Mouse (Mus musculus) bone marrow, adult 2 months (tissue): ENCODE data around the gene Taf6l. TPM values are rescaled to one million over a fixed set of nuclear protein-coding genes. Genes with fewer than 3 reads are reported as not detected.

Experiments used
- H3K27ac ChIP-seq: fragments of 200-500 bp; 2 replicates; pipeline ENCODE4 v1.5.1; 2012; ENCODE audit warnings: low read depth, mild to moderate bottlenecking, control low read depth, inconsistent platforms, low read length; ENCODE audit not compliant: control insufficient read depth, poor library complexity, insufficient read depth
- H3K4me1 ChIP-seq: fragments of 200-500 bp; 2 replicates; pipeline ENCODE4 v1.6.1; 2011; ENCODE audit warnings: low read length; ENCODE audit not compliant: control insufficient read depth, insufficient read depth
- H3K4me3 ChIP-seq: fragments of 200-500 bp; replicated peaks from 2 replicates; pipeline ENCODE3; 2011; ENCODE audit warnings: mild to moderate bottlenecking, low read depth, low read length, control low read depth; ENCODE audit not compliant: control insufficient read depth
- CTCF ChIP-seq: fragments of 200-500 bp; IDR thresholded peaks from 2 replicates; pipeline ENCODE4 v1.5.1; 2011; ENCODE audit warnings: low read length, control low read depth; ENCODE audit not compliant: control insufficient read depth, insufficient read depth
- POLR2A ChIP-seq: fragments of 200-500 bp; IDR thresholded peaks from 2 replicates; pipeline ENCODE4 v1.6.1; 2011; ENCODE audit warnings: low read depth, mild to moderate bottlenecking, control low read depth, low read length, borderline replicate concordance; ENCODE audit not compliant: control insufficient read depth
- WGBS: fragments of 180-500 bp; shearing (Covaris S2); methylation state at CpG from one replicate; pipeline ENCODE4 v1.1.7; 2018; 5-methylcytosine and 5-hydroxymethylcytosine counted together
- polyA plus RNA-seq: library from polyadenylated mRNA; stranded (reverse); fragments of >200 nt; gene quantifications from 2 replicates; pipeline ENCODE4 v1.2.4, GENCODE M21; 2011; ENCODE audit warnings: low replicate concordance; ENCODE audit not compliant: missing spikeins, insufficient read depth, insufficient read length

Gene Taf6l
- polyA plus RNA-seq, 1 experiment: 14.7 TPM

GRCm38 (mm10) chr19:8774086-8774835 lies 12.0 kb downstream of the Taf6l start, which contains the start of gene Tmem179b:
Gene Tmem179b (minus strand): TSS chr19:8774467.
- peak within 1 kb of the TSS; percentile 98 for H3K27ac ChIP-seq
- TF ChIP-seq CTCF: peak; percentile 8; the same call in 1 of the 2 replicates
- peak; percentile 98 for TF ChIP-seq POLR2A
- WGBS: under 1% methylated on average over 68 of the region's 68 CpGs
- H3K4me1 ChIP-seq: peaks cover 9% of the 10 kb centered on the region; the same call in 1 of the 2 replicates
- H3K4me3 ChIP-seq: peak within 1 kb of the TSS; percentile 94

- WGBS: 29% methylated on average over 6 of the region's 6 CpGs
- peak overlapping the region; percentile 28 for H3K27ac ChIP-seq
- TF ChIP-seq POLR2A (no peak), CTCF (no peak)
- H3K4me1 ChIP-seq: peaks cover 9% of the 10 kb centered on the region; the same call in 1 of the 2 replicates
- H3K4me3 ChIP-seq: peak overlapping the region; percentile 94
These were observed 12.8 kb downstream of the Taf6l start for GRCm38 (mm10) chr19:8773409-8773808.

GRCm38 (mm10) chr19:8772996-8773395 lies 13.2 kb downstream of the Taf6l start:
- peak overlapping the region; percentile 94 for H3K4me3 ChIP-seq
- H3K4me1 ChIP-seq: peaks cover 9% of the 10 kb centered on the region; the same call in 1 of the 2 replicates
- TF ChIP-seq POLR2A (no peak), CTCF (no peak)
- WGBS: 47% methylated on average over 5 of the region's 5 CpGs
- peak overlapping the region; percentile 29 for H3K27ac ChIP-seq

GRCm38 (mm10) chr19:8770567-8771270 lies 15.5 kb downstream of the Taf6l start, which contains the start of gene Tmem223:
Gene Tmem223 (plus strand): TSS chr19:8770996.
- WGBS: 22% methylated on average over 29 of the region's 29 CpGs
- peak; percentile 93 for TF ChIP-seq POLR2A
- TF ChIP-seq CTCF: peak; percentile 11; the same call in 1 of the 2 replicates
- H3K27ac ChIP-seq: peak within 1 kb of the TSS; percentile 79

GRCm38 (mm10) chr19:8765562-8765961 lies 20.7 kb downstream of the Taf6l start:
- H3K27ac ChIP-seq: no peak overlapping the region
- no peaks in the 10 kb centered on the region for H3K4me1 ChIP-seq
- no peak overlapping the region for H3K4me3 ChIP-seq
- WGBS: 89% methylated on average over 9 of the region's 9 CpGs
- no peak for TF ChIP-seq CTCF
- no peak for TF ChIP-seq POLR2A

More at GRCm38 (mm10) chr19:8770567-8771270, 15.5 kb downstream of the Taf6l start, which contains the start of gene Tmem223:
- peaks cover 9% of the 10 kb centered on the region; the same call in 1 of the 2 replicates for H3K4me1 ChIP-seq
- H3K4me3 ChIP-seq: peak within 1 kb of the TSS; percentile 87

- H3K4me1 ChIP-seq: no peaks in the 10 kb centered on the region
- no peak overlapping the region for H3K27ac ChIP-seq
- no peak for TF ChIP-seq POLR2A
- TF ChIP-seq CTCF: no peak
- H3K4me3 ChIP-seq: no peak overlapping the region
- 77% methylated on average over 4 of the region's 4 CpGs for WGBS
These were observed 22.9 kb downstream of the Taf6l start for GRCm38 (mm10) chr19:8763276-8763675.

- no peak overlapping the region for H3K4me3 ChIP-seq
- no peak for TF ChIP-seq POLR2A
- TF ChIP-seq CTCF: no peak
- WGBS: 91% methylated on average over 2 of the region's 2 CpGs
- H3K27ac ChIP-seq: no peak overlapping the region
- no peaks in the 10 kb centered on the region; the same call in 1 of the 2 replicates for H3K4me1 ChIP-seq
These were observed 25.5 kb downstream of the Taf6l start for GRCm38 (mm10) chr19:8760757-8761156.

GRCm38 (mm10) chr19:8758899-8759298 lies 27.3 kb downstream of the Taf6l start:
- no peak overlapping the region for H3K4me3 ChIP-seq
- H3K27ac ChIP-seq: no peak overlapping the region
- WGBS: 27% methylated on average over 2 of the region's 2 CpGs
- TF ChIP-seq POLR2A: no peak
- no peak for TF ChIP-seq CTCF
- no peaks in the 10 kb centered on the region; the same call in 1 of the 2 replicates for H3K4me1 ChIP-seq

- peak overlapping the region; percentile 98 for H3K27ac ChIP-seq
- no peaks in the 10 kb centered on the region; the same call in 1 of the 2 replicates for H3K4me1 ChIP-seq
- TF ChIP-seq CTCF: no peak
- no peak for TF ChIP-seq POLR2A
- H3K4me3 ChIP-seq: peak overlapping the region; percentile 100
- 1% methylated on average over 14 of the region's 14 CpGs for WGBS
These were observed 28.7 kb downstream of the Taf6l start for GRCm38 (mm10) chr19:8757471-8757998.
